Mouse (Mus musculus) brown adipose tissue, adult 24 weeks (tissue): ENCODE measurements around the gene Cnn2. TPM values are rescaled to one million over a fixed set of nuclear protein-coding genes. Genes with fewer than 3 reads are reported as not detected.
"Not testable (repeated sequence)": the region's sequence is repeated elsewhere in the genome, so short reads cannot be mapped to it uniquely, and the experiment has no call there.

ENCODE experiments used
- H3K27ac ChIP-seq: fragments of 200-500 bp; replicated peaks from 2 replicates; pipeline ENCODE4 v1.5.1; 2012; ENCODE audit warnings: low read depth, mild to moderate bottlenecking, low read length
- H3K4me1 ChIP-seq: fragments of 200-500 bp; 2 replicates; pipeline ENCODE4 v1.6.1; 2012; ENCODE audit warnings: low read length, mixed read lengths; ENCODE audit not compliant: control insufficient read depth, insufficient read depth, insufficient read length
- H3K4me3 ChIP-seq: fragments of 200-500 bp; 2 replicates; pipeline ENCODE4 v1.5.1; 2012; ENCODE audit warnings: low read depth, mild to moderate bottlenecking, low read length, moderate library complexity; ENCODE audit not compliant: insufficient read depth
- polyA plus RNA-seq: library from polyadenylated mRNA; stranded (reverse); fragments of >200 nt; gene quantifications from 2 replicates; pipeline ENCODE4 v1.2.4, GENCODE M21; 2012; ENCODE audit not compliant: missing spikeins, insufficient read depth, insufficient read length

Gene Cnn2
- polyA plus RNA-seq = 6.4 and 10.3 TPM in 2 replicates

- peak within 1 kb of the TSS; percentile 98 for H3K27ac ChIP-seq
- peaks cover 11% of the 10 kb centered on the region for H3K4me1 ChIP-seq
- peak within 1 kb of the TSS; percentile 94 for H3K4me3 ChIP-seq
Observed at GRCm38 (mm10) chr10:79988506-79989271, at the start of gene Cnn2. Gene Cnn2, plus strand, starts transcription at chr10:79988584.

GRCm38 (mm10) chr10:79940749-79941148 is 47.6 kb upstream of the Cnn2 start:
- H3K4me3 ChIP-seq = no peak overlapping the region
- no peak overlapping the region for H3K27ac ChIP-seq
- H3K4me1 ChIP-seq = peaks cover 11% of the 10 kb centered on the region

- Histone ChIP-seq H3K4me1 (no peaks in the 10 kb centered on the region), H3K27ac (no peak overlapping the region), H3K4me3 (no peak overlapping the region)
Observed at GRCm38 (mm10) chr10:79942988-79943387, 45.4 kb upstream of the Cnn2 start.

DNA sequence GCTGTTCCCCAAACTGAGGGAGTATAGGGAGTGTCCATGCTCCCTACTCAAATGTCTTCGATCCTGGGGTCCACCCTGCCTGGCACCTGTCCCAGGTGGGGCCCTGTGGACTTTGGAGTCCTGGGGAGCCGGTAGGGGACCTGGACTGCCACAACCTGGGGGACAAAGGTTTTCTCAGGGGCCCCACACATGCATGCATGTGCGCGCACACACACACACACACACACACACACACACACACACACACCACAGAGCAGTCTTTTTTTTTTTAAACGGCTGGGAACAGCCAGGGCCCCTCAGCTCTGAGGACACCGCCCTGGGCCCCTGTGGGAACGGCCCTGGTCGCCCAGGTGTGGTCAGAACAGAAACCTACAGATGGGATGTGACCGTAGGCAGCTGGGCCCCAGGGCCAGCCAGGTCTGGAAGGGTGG is 44.9 kb upstream of the Cnn2 start:
- H3K27ac ChIP-seq = no peak overlapping the region
- H3K4me1 ChIP-seq = no peaks in the 10 kb centered on the region
- H3K4me3 ChIP-seq = no peak overlapping the region

DNA sequence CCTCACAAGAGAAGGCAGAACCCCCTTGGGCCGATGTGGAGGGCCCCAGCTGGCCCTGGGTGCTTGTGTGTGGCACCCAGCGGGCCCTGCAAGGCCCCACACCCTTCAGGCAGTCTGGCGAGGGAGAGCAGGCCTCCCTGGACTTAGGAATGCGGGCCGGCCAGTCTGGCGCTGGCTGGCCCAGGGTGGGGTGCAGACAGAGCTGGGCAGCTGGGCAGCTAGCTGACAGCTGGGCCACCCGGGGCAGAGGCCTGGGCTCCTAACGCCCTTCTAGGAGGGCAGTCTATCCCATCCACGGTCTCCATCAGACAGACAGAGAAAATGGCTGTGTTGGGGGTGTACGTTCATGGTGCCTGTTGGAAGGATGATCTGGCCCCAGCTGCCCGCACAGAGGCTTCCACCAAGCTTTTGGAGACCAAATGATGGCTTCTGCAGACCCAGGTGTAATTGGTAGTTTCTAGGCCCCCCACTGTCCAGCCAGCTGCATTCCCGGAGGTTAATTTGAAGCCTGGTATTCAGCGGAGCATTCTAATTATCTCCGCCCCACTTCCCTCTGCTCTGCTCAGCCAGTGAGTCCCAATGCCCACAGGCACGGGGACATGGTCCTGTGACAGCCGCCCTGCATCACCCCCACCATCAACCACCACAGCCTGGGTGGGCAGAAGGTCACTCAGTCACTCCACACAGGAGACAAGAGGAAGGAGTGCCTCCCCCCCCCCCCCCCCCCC is 42.7 kb upstream of the Cnn2 start:
- Histone ChIP-seq H3K4me1 (no peaks in the 10 kb centered on the region), H3K4me3 (no peak overlapping the region), H3K27ac (no peak overlapping the region)

DNA sequence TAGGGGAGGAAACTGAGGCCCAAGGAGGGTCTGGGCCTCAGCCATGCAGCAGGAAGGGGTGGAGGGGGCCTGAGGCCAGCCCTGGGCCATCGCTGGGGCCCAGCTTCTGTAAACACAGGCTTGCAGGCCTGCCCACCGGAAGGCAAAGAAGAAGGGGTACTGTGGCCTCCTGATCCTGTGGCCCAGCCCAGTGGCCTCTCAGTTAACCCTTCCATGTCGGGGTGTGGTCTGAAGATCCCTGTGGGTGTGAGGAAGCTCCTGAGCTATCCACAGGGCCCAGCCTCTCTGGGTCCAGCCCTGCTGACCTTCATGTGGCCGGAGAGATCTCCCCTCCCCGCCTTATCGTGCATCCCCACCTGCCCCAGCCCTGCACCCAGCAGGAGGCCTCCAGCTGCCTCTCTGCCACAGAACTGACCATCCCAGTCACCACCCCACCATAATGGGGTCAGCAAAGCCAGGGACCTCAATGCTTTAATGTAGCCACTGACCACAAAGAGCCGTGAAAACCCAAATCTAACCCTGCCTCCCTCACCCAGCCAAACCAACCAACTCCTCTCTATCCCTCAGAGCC is 41.5 kb upstream of the Cnn2 start:
- no peak overlapping the region for H3K4me3 ChIP-seq
- H3K4me1 ChIP-seq = no peaks in the 10 kb centered on the region
- no peak overlapping the region for H3K27ac ChIP-seq

GRCm38 (mm10) chr10:79947502-79947901 is 40.9 kb upstream of the Cnn2 start:
- Histone ChIP-seq H3K27ac (no peak overlapping the region), H3K4me3 (no peak overlapping the region), H3K4me1 (no peaks in the 10 kb centered on the region)

DNA sequence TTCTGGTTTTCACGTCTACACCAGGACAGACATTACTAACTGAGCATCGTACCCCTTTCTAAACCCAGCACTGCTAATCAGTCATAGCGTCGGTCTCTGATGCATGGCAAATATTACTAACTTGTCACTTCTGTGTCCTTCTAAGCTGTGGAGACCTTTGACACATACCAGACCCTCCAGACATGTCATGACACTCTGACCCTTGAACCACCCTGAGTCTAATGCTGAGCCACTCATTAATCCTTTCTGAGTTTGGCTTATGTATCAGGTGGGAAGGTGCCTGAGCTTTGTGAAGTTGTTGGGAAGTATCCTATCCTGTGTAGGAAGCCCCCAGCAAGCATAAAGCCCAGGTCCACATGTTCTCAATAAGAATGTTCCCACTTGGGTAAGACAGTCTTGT is 38.5 kb upstream of the Cnn2 start:
- no peaks in the 10 kb centered on the region for H3K4me1 ChIP-seq
- no peak overlapping the region for H3K4me3 ChIP-seq
- H3K27ac ChIP-seq = no peak overlapping the region

DNA sequence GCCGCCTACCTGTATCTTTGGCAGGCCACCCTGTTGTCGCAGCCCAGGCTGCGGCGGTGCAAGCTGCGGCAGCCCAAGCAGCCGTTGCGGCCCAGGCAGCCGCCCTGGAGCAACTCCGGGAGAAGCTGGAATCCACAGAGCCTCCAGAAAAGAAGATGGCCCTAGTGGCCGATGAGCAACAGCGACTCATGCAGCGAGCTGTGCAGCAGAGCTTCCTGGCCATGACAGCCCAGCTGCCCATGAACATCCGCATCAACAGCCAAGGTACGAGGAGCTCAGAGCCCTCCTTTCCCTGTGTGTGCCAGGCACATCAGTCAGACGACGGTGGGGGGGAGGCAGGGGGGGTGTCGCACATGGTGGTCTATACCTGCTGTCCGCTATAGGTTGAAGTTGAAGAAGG is 37.7 kb upstream of the Cnn2 start:
- Histone ChIP-seq H3K27ac (no peak overlapping the region), H3K4me1 (no peaks in the 10 kb centered on the region), H3K4me3 (no peak overlapping the region)

GRCm38 (mm10) chr10:79953946-79954345 is 34.4 kb upstream of the Cnn2 start:
- H3K4me3 ChIP-seq = no peak overlapping the region
- H3K4me1 ChIP-seq = no peaks in the 10 kb centered on the region
- H3K27ac ChIP-seq = no peak overlapping the region

DNA sequence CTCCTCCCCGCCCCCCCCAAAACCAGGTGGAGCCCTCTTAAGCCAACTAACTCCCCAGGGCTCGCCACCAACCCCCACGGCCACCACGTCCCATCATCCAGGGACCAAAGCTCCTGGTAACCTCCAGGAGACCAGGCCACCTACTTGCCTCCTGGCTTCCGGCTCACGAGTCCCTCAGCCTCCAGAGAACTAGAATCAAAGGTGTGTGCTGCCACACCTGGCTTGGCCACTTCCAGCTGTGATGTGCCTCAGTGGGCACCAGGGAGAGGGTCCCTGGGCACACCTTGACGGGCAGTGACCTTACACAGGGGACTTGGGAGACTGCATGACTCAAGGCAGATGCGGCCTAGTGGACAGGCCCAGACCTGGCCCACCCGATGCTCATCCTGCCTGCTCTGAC is 32.7 kb upstream of the Cnn2 start:
- Histone ChIP-seq H3K4me1 (no peaks in the 10 kb centered on the region), H3K4me3 (no peak overlapping the region), H3K27ac (no peak overlapping the region)

DNA sequence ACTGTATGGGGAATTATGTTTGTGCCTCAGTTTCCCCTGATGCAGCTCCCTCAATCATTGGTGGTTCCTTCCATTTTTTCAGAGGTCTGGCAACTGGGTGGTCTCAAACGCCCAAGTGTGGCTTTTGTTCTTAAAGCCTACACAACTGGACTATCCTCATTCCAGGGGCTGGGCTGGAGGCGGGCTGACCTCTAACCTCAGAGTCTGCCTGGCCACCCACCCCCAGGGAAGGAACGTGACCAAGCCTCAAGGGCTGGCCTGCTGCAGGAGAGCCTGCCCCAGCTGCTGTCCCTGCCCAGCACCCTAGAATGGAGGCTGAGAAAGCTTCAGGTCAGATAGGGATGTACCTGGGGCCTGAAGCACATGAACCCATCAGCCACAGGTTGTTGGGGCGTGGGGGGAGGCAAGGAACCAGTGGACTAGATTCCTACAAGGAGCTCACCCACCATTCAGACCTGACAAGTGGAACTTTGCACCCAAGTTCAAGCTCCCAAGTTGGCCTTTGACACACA is 31.7 kb upstream of the Cnn2 start:
- no peak overlapping the region for H3K27ac ChIP-seq
- no peak overlapping the region for H3K4me3 ChIP-seq
- no peaks in the 10 kb centered on the region for H3K4me1 ChIP-seq

GRCm38 (mm10) chr10:79958140-79958816 is 30.1 kb upstream of the Cnn2 start:
- Histone ChIP-seq H3K4me3 (peak overlapping the region; percentile 21; the same call in 1 of the 2 replicates), H3K4me1 (no peaks in the 10 kb centered on the region), H3K27ac (no peak overlapping the region)

GRCm38 (mm10) chr10:79959412-79959811 is 29.0 kb upstream of the Cnn2 start:
- H3K27ac ChIP-seq, H3K4me1 ChIP-seq, H3K4me3 ChIP-seq: not testable (repeated sequence)
